Mouse (Mus musculus): ENCODE data around the gene Grm8.

DNA sequence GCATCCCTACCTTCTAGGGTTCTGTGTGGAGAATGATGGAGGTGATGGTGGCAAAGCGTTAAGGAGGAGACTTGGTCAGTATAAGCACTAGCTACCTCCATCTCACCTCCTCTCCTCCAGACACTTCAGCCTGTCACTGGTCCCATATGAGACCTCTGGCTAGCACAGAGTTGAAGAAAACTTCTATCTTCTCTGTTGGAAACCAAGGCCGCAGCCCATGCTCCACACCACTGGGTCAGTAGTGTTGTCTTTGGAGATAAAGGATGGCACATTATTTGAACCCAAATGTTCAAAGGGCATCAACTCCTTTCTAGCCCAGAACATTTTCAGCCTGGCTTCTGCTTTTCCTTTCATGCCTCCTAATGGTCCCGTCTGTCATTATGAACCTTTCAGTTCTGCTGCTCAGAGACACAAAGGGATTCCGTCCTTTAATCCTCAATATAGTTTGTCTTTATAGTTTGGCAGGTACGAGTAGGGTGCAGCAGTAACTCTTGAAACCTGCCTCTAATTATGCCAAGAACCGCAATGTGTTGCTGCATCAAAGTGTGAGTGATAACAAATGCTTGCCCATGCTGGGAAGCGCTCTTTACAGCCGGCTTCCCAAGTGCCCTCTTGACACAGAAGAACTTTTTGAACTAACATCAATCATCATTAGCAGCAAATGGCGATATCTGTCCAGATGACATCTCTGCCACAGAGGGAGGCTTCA is 32.2 kb downstream of the Grm8 start:
- TF ChIP-seq POLR2A (IDR thresholded peaks at IDR 0.05; ENCODE audit: insufficient read depth, low read depth, low read length) (no peak), CTCF (IDR thresholded peaks at IDR 0.05) (no peak)

Data from heart, adult 2 months (tissue).